Mouse (Mus musculus) midbrain, postnatal 0 days (tissue): ENCODE data around the gene Aurkb. TPM values are rescaled to one million over a fixed set of nuclear protein-coding genes. Genes with fewer than 3 reads are reported as not detected.

ENCODE experiments used
- ATAC-seq: fragments of 200-750 bp; cut with Nextera tagmentation; 2 replicates; pipeline ENCODE4 v1.8.0; 2017; ENCODE audit warnings: moderate number of reproducible peaks, mild to moderate bottlenecking, moderate TSS enrichment, moderate library complexity; ENCODE audit not compliant: low FRiP score
- DNase-seq: peaks from one replicate; pipeline ENCODE4 v3.0.0-alpha.2; 2015; ENCODE audit warnings: low spot score
- H3K27ac ChIP-seq: fragments of 300-500 bp; sonication (generic); 2 replicates; pipeline ENCODE4 v1.5.1; 2014; ENCODE audit warnings: low read depth, mild to moderate bottlenecking, low read length, mixed read lengths
- H3K27me3 ChIP-seq: fragments of 300-500 bp; sonication (generic); 2 replicates; pipeline ENCODE4 v1.6.1; 2014; ENCODE audit warnings: low read length, control low read depth, mixed read lengths; ENCODE audit not compliant: insufficient read depth
- H3K36me3 ChIP-seq: fragments of 300-500 bp; sonication (generic); 2 replicates; pipeline ENCODE4 v1.6.1; 2014; ENCODE audit warnings: low read length, control low read depth, mixed read lengths; ENCODE audit not compliant: insufficient read depth
- H3K4me1 ChIP-seq: fragments of 300-500 bp; sonication (generic); 2 replicates; pipeline ENCODE4 v1.6.1; 2014; ENCODE audit warnings: mild to moderate bottlenecking, control low read depth, antibody characterized with exemption, low read length, mixed read lengths; ENCODE audit not compliant: insufficient read depth
- H3K4me2 ChIP-seq: fragments of 300-500 bp; sonication (generic); 2 replicates; pipeline ENCODE4 v1.6.1; 2014; ENCODE audit warnings: low read depth, mild to moderate bottlenecking, low read length, mixed read lengths; ENCODE audit not compliant: poor library complexity, severe bottlenecking
- H3K4me3 ChIP-seq: fragments of 300-500 bp; sonication (generic); 2 replicates; pipeline ENCODE4 v1.5.1; 2014; ENCODE audit warnings: low read depth, mild to moderate bottlenecking, low read length, moderate library complexity
- H3K9ac ChIP-seq: fragments of 300-500 bp; sonication (generic); replicated peaks from 2 replicates; pipeline ENCODE4 v1.6.1; 2014; ENCODE audit warnings: mild to moderate bottlenecking, low read length, moderate library complexity, mixed read lengths; ENCODE audit not compliant: poor library complexity, severe bottlenecking
- H3K9me3 ChIP-seq: fragments of 300-500 bp; sonication (generic); 2 replicates; pipeline ENCODE4 v1.6.1; 2016; ENCODE audit warnings: low read length, control low read depth
- CTCF ChIP-seq: IDR thresholded peaks from 2 replicates; pipeline ENCODE4 v1.5.1; 2016; ENCODE audit warnings: antibody characterized with exemption, mild to moderate bottlenecking
- WGBS: fragments of 180-500 bp; shearing (Covaris S2); extraction: QIAGEN DNeasy Blood & Tissue Kit; methylation state at CpG from one replicate; pipeline ENCODE4 v1.1.7; 2014; 5-methylcytosine and 5-hydroxymethylcytosine counted together
- polyA plus RNA-seq: library from polyadenylated mRNA; unstranded; fragments of >200 nt; fragmentation: Nextera tagmentation; extraction: Ambion mirVana; gene quantifications from 2 replicates; pipeline ENCODE4 v1.2.1, GENCODE M21; 2015
- total RNA-seq: library from RNA; depleted of rRNA; stranded (reverse); fragments of >200 nt; gene quantifications from 2 replicates; pipeline ENCODE4 v1.2.3, GENCODE M21; 2014

Aurkb gene
- total and polyA plus RNA-seq, 2 experiments from 2014 or later: 6.9 TPM

GRCm38 (mm10) chr11:69096987-69097900 is 51.8 kb downstream of the Aurkb start:
- H3K27ac ChIP-seq: peak overlapping the region; percentile 83
- 2% methylated on average over 28 of the region's 29 CpGs for WGBS
- H3K4me1 ChIP-seq: peaks cover 23% of the 10 kb centered on the region
- peaks cover 12% of the 10 kb centered on the region for H3K36me3 ChIP-seq
- peak overlapping the region; percentile 29 for H3K4me3 ChIP-seq
- no peak for TF ChIP-seq CTCF
- peak; percentile 2 for ATAC-seq
- DNase-seq: peak; percentile 92
- H3K4me2 ChIP-seq: peak overlapping the region; percentile 94
- no peaks in the 10 kb centered on the region for H3K9me3 ChIP-seq
- H3K27me3 ChIP-seq: no peaks in the 10 kb centered on the region
- peak overlapping the region; percentile 52 for H3K9ac ChIP-seq

- 21% methylated on average over 8 of the region's 8 CpGs for WGBS
- H3K4me2 ChIP-seq: peak overlapping the region; percentile 94
- peak overlapping the region; percentile 59 for H3K4me3 ChIP-seq
- H3K9me3 ChIP-seq: no peaks in the 10 kb centered on the region
- no peak for TF ChIP-seq CTCF
- peak overlapping the region; percentile 72; the same call in 1 of the 2 replicates for H3K9ac ChIP-seq
- DNase-seq: no peak
- peaks cover 23% of the 10 kb centered on the region for H3K4me1 ChIP-seq
- H3K27ac ChIP-seq: peak overlapping the region; percentile 83
- no peaks in the 10 kb centered on the region for H3K27me3 ChIP-seq
- no peak for ATAC-seq
- H3K36me3 ChIP-seq: peaks cover 21% of the 10 kb centered on the region
Measured at GRCm38 (mm10) chr11:69098039-69098761, 52.8 kb downstream of the Aurkb start.

GRCm38 (mm10) chr11:69098762-69099091 is 53.3 kb downstream of the Aurkb start:
- DNase-seq (peak; percentile 95), ATAC-seq (peak; percentile 20; the same call in 1 of the 2 replicates)
- peak overlapping the region; percentile 83 for H3K27ac ChIP-seq
- peaks cover 23% of the 10 kb centered on the region for H3K4me1 ChIP-seq
- H3K4me3 ChIP-seq: peak overlapping the region; percentile 59
- no peaks in the 10 kb centered on the region for H3K9me3 ChIP-seq
- H3K27me3 ChIP-seq: no peaks in the 10 kb centered on the region
- H3K36me3 ChIP-seq: peaks cover 27% of the 10 kb centered on the region
- peak overlapping the region; percentile 72 for H3K9ac ChIP-seq
- H3K4me2 ChIP-seq: peak overlapping the region; percentile 94
- WGBS: 0% methylated on average over 19 of the region's 19 CpGs
- no peak for TF ChIP-seq CTCF

GRCm38 (mm10) chr11:69099177-69099914 is 53.9 kb downstream of the Aurkb start:
- no peaks in the 10 kb centered on the region for H3K9me3 ChIP-seq
- H3K4me3 ChIP-seq: peak overlapping the region; percentile 59
- H3K36me3 ChIP-seq: peaks cover 33% of the 10 kb centered on the region
- H3K27me3 ChIP-seq: no peaks in the 10 kb centered on the region
- DNase-seq: no peak
- TF ChIP-seq CTCF: no peak
- peak overlapping the region; percentile 94 for H3K4me2 ChIP-seq
- peak overlapping the region; percentile 83 for H3K27ac ChIP-seq
- H3K9ac ChIP-seq: peak overlapping the region; percentile 72
- H3K4me1 ChIP-seq: peaks cover 23% of the 10 kb centered on the region
- WGBS: 1% methylated on average over 22 of the region's 22 CpGs
- no peak for ATAC-seq

GRCm38 (mm10) chr11:69099915-69100345 is 54.5 kb downstream of the Aurkb start:
- peak overlapping the region; percentile 59 for H3K4me3 ChIP-seq
- WGBS: 2% methylated on average over 23 of the region's 23 CpGs
- peaks cover 37% of the 10 kb centered on the region for H3K36me3 ChIP-seq
- H3K4me1 ChIP-seq: peaks cover 23% of the 10 kb centered on the region
- peak; percentile 34; the same call in 1 of the 2 replicates for TF ChIP-seq CTCF
- DNase-seq (peak; percentile 87), ATAC-seq (0 out of 2 replicates have a peak, but pooled peaks have one; percentile 26)
- H3K9me3 ChIP-seq: no peaks in the 10 kb centered on the region
- peak overlapping the region; percentile 94 for H3K4me2 ChIP-seq
- H3K9ac ChIP-seq: peak overlapping the region; percentile 72
- H3K27ac ChIP-seq: peak overlapping the region; percentile 83
- H3K27me3 ChIP-seq: no peaks in the 10 kb centered on the region
